Mouse (Mus musculus) kidney, postnatal 0 days (tissue): Measurements from ENCODE around the gene 4930402H24Rik. TPM values are rescaled to one million over a fixed set of nuclear protein-coding genes. Genes with fewer than 3 reads are reported as not detected.

ENCODE experiments used
- ATAC-seq: fragments of 200-750 bp; cut with Nextera tagmentation; replicated peaks from 2 replicates; pipeline ENCODE4 v1.8.0; 2017; ENCODE audit warnings: low read depth, moderate number of reproducible peaks, moderate TSS enrichment, moderate library complexity; ENCODE audit not compliant: low FRiP score
- DNase-seq: peaks from one replicate; pipeline ENCODE4 v3.0.0-alpha.2; 2016; ENCODE audit warnings: low spot score
- H3K27ac ChIP-seq: fragments of 300-500 bp; sonication (generic); 2 replicates; pipeline ENCODE4 v1.5.1; 2014; ENCODE audit warnings: mild to moderate bottlenecking
- H3K27me3 ChIP-seq: fragments of 300-500 bp; sonication (generic); 2 replicates; pipeline ENCODE4 v1.6.1; 2014; ENCODE audit warnings: low read length, mixed read lengths; ENCODE audit not compliant: insufficient read depth
- H3K36me3 ChIP-seq: fragments of 300-500 bp; sonication (generic); 2 replicates; pipeline ENCODE4 v1.6.1; 2014; ENCODE audit warnings: low read length, mixed read lengths; ENCODE audit not compliant: insufficient read depth
- H3K4me1 ChIP-seq: fragments of 300-500 bp; sonication (generic); replicated peaks from 2 replicates; pipeline ENCODE4 v1.6.1; 2014; ENCODE audit warnings: antibody characterized with exemption, low read length, mixed read lengths; ENCODE audit not compliant: insufficient read depth
- H3K4me2 ChIP-seq: fragments of 300-500 bp; sonication (generic); 2 replicates; pipeline ENCODE4 v1.6.1; 2014; ENCODE audit warnings: mild to moderate bottlenecking, low read length, moderate library complexity, mixed read lengths
- H3K4me3 ChIP-seq: fragments of 300-500 bp; sonication (generic); replicated peaks from 2 replicates; pipeline ENCODE4 v1.5.1; 2014; ENCODE audit warnings: low read depth, low read length
- H3K9ac ChIP-seq: fragments of 300-500 bp; sonication (generic); 2 replicates; pipeline ENCODE4 v1.6.1; 2014; ENCODE audit warnings: low read depth, low read length
- H3K9me3 ChIP-seq: fragments of 300-500 bp; sonication (generic); replicated peaks from 2 replicates; pipeline ENCODE4 v1.6.1; 2016; ENCODE audit warnings: low read length, inconsistent platforms, mixed read lengths
- CTCF ChIP-seq: IDR thresholded peaks from 2 replicates; pipeline ENCODE4 v1.5.1; 2016; ENCODE audit warnings: antibody characterized with exemption, low read depth, mild to moderate bottlenecking, moderate library complexity
- whole genome bisulfite sequencing: fragments of 180-500 bp; shearing (Covaris S2); extraction: QIAGEN DNeasy Blood & Tissue Kit; methylation state at CpG from one replicate; pipeline ENCODE4 v1.1.7; 2014; 5-methylcytosine and 5-hydroxymethylcytosine counted together
- polyA plus RNA-seq: library from polyadenylated mRNA; unstranded; fragments of >200 nt; fragmentation: Nextera tagmentation; extraction: Ambion mirVana; gene quantifications from 2 replicates; pipeline ENCODE4 v1.2.1, GENCODE M21; 2015

4930402H24Rik gene
- polyA plus RNA-seq, 1 experiment from 2014 or later: 19.2 TPM

DNA sequence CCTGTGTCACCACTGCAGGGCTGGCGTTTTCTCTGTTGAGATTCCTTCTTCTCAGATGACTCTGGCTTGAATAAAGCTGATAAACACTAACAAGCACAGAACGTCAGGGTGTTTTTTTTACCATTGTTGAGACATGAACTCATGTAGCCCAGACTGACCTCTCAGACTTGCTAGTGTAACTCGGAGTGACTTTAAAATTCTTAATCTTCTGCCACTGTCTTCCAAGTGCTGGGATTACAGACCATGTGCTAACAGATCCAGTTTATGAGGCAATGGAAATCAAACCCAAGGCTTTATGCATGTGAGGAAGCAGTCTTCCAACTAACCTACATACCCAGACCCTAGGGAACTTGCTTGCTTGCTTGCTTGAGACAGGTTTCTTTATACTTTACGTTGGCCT, 56.5 kb downstream of the 4930402H24Rik start:
- Histone ChIP-seq H3K4me2 (no peak overlapping the region), H3K9ac (no peak overlapping the region), H3K27me3 (no peaks in the 10 kb centered on the region), H3K27ac (no peak overlapping the region), H3K9me3 (no peaks in the 10 kb centered on the region), H3K4me1 (no peaks in the 10 kb centered on the region), H3K4me3 (no peak overlapping the region), H3K36me3 (no peaks in the 10 kb centered on the region)
- DNase-seq: no peak
- 67% methylated on average over 4 of the region's 4 CpGs for WGBS
- ATAC-seq: no peak
- TF ChIP-seq CTCF: no peak

DNA sequence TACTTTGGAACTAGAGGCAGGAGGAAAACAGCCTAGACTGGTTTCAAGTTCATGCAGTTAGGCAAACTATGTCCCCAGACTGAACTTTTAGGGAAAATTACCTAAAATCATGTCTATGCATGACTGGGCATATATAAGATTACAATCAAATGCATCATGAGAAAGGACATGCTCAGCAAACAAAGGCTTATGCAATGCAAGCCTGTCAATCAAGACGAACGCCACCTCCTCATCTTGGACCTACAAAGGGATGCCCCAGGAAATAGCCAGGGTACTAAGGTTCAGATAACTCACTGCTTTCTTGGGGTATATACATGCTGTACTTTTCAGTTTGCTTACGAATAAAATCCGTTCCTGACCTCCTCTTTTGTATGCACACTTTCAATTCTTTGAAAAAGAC, 57.9 kb downstream of the 4930402H24Rik start:
- Histone ChIP-seq H3K36me3 (no peaks in the 10 kb centered on the region), H3K4me3 (no peak overlapping the region), H3K4me2 (no peak overlapping the region), H3K4me1 (no peaks in the 10 kb centered on the region), H3K9me3 (no peaks in the 10 kb centered on the region), H3K9ac (no peak overlapping the region), H3K27ac (no peak overlapping the region), H3K27me3 (no peaks in the 10 kb centered on the region)
- no peak for DNase-seq
- no peak for ATAC-seq
- TF ChIP-seq CTCF: no peak
- 80% methylated on average over 4 of the region's 4 CpGs for WGBS

DNA sequence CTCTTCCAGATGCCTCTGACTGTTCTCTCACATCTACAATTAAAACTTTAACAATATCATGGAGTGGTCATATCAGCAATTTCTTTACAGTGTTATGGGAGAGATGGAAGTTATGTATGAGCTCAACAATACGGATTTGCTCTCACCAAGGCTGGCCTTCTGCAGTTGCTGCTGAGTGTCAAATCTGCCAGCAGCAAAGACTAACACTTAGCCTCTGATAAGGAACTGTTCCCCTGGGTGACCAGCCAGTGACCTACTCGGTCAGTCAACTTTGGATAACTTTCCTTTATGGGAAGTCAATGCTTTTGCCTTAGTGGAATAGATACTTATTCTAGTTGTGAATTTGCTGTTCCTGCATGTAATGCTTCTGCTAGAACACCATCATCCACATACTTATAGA, 62.6 kb downstream of the 4930402H24Rik start:
- Histone ChIP-seq H3K27ac (no peak overlapping the region), H3K27me3 (no peaks in the 10 kb centered on the region), H3K9me3 (no peaks in the 10 kb centered on the region), H3K4me2 (no peak overlapping the region), H3K9ac (no peak overlapping the region), H3K4me3 (no peak overlapping the region), H3K4me1 (no peaks in the 10 kb centered on the region), H3K36me3 (no peaks in the 10 kb centered on the region)
- no peak for TF ChIP-seq CTCF
- no peak for ATAC-seq
- DNase-seq: no peak
- WGBS: 62% methylated on average over 2 of the region's 2 CpGs

DNA sequence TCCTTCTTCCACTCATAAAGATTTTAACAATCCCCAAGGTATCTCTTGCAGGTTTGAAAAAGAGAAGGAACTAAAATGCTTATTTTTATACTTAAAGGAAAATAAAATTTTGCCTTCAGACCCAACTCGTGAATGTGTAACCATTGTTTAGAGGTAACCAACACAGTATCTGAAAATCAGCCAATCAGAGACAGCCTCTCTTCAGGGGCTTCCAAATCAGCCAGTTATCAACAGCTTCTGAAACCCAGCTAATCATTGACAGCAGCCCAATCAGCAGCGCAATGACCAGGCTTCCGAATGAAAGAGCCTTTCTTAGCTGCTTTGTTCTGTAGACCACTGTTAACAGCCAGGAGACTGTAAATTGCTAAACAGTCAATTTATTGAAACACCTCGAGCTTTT, 65.4 kb downstream of the 4930402H24Rik start:
- WGBS: 6% methylated on average over 4 of the region's 4 CpGs
- Histone ChIP-seq H3K27me3 (no peaks in the 10 kb centered on the region), H3K36me3 (no peaks in the 10 kb centered on the region), H3K27ac (peak overlapping the region; percentile 93), H3K4me2 (peak overlapping the region; percentile 96), H3K9ac (no peak overlapping the region), H3K9me3 (no peaks in the 10 kb centered on the region), H3K4me3 (peak overlapping the region; percentile 99), H3K4me1 (no peaks in the 10 kb centered on the region)
- no peak for TF ChIP-seq CTCF
- peak; percentile 93 for DNase-seq
- ATAC-seq: peak; percentile 70

DNA sequence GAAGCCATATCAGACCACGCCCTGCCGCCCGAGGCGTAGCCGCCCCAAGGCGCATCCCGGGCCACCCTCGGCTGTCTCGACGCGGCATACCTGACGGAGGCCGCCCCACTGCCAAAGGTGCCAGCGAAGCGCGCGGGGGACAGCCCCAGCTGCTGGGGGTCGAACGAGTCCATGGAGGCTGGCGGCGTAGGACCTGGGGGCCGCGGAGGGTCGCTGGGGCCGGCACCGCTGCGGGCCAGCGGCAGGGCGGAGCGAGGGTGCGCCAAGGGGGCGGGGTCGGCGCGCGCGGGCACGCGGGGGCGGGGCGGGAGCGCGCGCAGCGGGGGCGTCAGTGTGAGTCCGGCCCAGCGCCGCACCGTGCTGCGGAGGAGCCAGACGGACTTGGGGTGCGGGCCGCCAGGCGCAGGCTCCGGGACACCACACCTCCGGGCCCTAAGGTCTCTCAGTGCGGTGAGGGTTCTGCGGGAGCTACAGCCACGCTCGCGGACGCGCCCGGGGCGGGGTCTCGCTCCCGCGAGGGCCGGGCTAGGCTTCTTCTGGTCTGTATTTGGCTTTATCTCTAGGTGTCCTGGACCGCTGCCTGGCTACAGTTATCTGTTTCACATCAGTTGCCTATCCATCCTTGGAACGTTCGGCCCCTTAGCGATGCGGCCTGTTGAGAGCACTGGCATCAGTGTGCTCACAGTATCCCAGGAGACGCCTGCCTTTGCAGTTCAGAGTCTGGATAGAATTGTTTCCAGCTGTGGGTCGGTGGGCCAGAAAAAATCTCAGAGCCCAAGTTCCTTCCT, 66.1 kb downstream of the 4930402H24Rik start:
- H3K4me3 ChIP-seq: peak overlapping the region; percentile 99
- DNase-seq: peak; percentile 69
- 1% methylated on average over 64 of the region's 77 CpGs for WGBS

DNA sequence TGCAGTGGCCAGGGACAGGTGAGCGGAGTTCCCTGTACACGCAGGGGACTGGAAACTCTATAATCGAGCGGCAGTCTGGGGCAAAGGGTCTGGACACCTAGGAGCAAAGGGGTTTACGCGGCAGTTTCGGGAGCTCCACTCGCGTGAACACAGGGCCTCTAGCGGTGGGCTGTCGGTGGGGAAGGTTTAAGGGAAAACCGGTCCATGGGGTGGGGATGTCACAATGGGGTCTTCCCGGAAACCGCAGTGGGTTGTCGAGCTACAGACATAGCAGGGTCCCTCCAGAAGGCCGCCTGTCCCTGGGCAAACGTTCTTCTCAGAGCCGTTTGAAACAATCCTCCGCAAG, 66.7 kb downstream of the 4930402H24Rik start:
- peak overlapping the region; percentile 93 for H3K27ac ChIP-seq
- peak; percentile 23; the same call in 1 of the 2 replicates for TF ChIP-seq CTCF
- DNase-seq (peak; percentile 57), ATAC-seq (0 out of 2 replicates have a peak, but pooled peaks have one; percentile 22)
- peak overlapping the region; percentile 99 for H3K4me3 ChIP-seq
- H3K9ac ChIP-seq: peak overlapping the region; percentile 85
- peak overlapping the region; percentile 96 for H3K4me2 ChIP-seq
- H3K36me3 ChIP-seq: no peaks in the 10 kb centered on the region
- WGBS: under 1% methylated on average over 19 of the region's 19 CpGs
- no peaks in the 10 kb centered on the region for H3K4me1 ChIP-seq
- no peaks in the 10 kb centered on the region for H3K9me3 ChIP-seq
- H3K27me3 ChIP-seq: no peaks in the 10 kb centered on the region

More for the DNA sequence above, 66.1 kb downstream of the 4930402H24Rik start:
- H3K36me3 ChIP-seq: no peaks in the 10 kb centered on the region
- no peaks in the 10 kb centered on the region for H3K27me3 ChIP-seq
- H3K9ac ChIP-seq: peak overlapping the region; percentile 85
- no peaks in the 10 kb centered on the region for H3K9me3 ChIP-seq
- peak overlapping the region; percentile 96 for H3K4me2 ChIP-seq
- H3K27ac ChIP-seq: peak overlapping the region; percentile 93
- peak; percentile 86 for ATAC-seq
- no peaks in the 10 kb centered on the region for H3K4me1 ChIP-seq
- TF ChIP-seq CTCF: no peak
